Mouse (Mus musculus): Measurements from ENCODE around the gene Wdr82.

Gene Wdr82

GRCm38 (mm10) chr9:106170556-106171345 lies at the start of gene Wdr82:
Wdr82 (plus strand) TSS chr9:106170928.
- DNase-seq (ENCODE audit: low spot score in 2 of 2), result peak; percentile 86 to 87

DNA sequence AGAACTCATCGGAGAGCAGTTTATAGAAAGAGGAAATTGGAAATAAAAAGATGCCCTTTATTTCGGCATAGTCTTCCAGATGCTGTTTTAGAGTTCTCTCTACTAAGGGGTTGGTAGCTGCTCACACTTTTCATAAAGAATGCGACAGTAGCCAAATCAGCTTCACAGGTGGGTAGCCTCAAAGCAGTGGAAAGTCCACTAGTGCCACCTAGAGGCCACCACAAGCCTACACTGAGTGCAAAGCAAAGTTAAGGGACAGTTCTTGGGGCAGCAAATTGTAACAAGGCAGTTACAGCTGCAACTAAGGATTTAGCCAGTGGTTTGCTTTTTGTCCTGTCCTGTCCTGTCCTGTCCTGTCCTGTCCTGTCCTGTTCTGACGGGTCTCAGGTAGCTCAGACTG lies 47.1 kb upstream of the Wdr82 start:
- peak; percentile 58 to 63 for DNase-seq (ENCODE audit: low spot score in 2 of 2)

- no peak for DNase-seq (ENCODE audit: low spot score in 2 of 2)
These were observed 43.9 kb upstream of the Wdr82 start for GRCm38 (mm10) chr9:106126786-106127251.

DNA sequence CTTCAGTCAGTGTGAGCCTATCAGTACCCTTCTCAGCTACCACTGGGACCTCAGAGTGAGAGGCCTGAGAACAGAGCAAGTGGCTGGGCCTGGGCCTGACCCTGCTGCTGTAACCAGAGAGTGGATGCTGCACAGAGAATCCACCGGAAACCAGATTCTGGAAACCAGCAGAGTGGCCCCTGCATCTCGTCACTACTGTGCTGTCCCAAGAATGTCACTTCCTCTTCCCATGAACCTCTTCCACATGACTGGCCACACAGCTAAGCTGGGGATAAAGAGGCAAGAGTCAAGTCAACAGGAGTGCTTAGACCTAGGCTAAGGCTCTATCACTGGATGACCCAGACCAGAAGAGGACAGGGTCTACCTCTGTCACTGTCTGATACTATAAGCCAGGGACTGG lies 41.7 kb upstream of the Wdr82 start:
- DNase-seq (ENCODE audit: low spot score in 2 of 2), result no peak

- no peak for DNase-seq (ENCODE audit: low spot score in 2 of 2)
These were observed 40.5 kb upstream of the Wdr82 start for GRCm38 (mm10) chr9:106130250-106130649.

GRCm38 (mm10) chr9:106137671-106138216 lies 33.0 kb upstream of the Wdr82 start:
- DNase-seq (ENCODE audit: low spot score in 2 of 2), result no peak

- no peak for DNase-seq (ENCODE audit: low spot score in 2 of 2)
These were observed 31.0 kb upstream of the Wdr82 start for GRCm38 (mm10) chr9:106139763-106140162.

DNA sequence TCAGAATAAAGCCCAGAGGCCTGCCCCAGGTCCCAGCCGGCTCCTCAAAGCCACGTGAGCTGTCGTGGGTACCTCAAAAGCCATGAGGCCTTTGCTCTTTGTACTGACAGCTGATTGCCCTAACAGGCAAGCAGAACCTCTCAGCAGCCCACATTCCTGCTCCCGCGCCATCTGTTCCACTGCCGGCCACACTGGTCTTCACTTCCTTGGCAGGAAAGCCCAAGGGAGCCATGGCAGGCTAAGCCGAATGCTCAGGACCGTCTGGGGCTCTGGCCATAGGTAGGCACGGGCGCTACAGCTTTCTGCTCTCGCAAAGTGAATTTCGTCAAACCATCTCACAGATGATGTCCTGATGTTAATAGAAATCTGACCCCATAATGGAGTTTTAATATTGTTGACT lies 28.8 kb upstream of the Wdr82 start:
- DNase-seq (ENCODE audit: low spot score in 2 of 2), result no peak

DNA sequence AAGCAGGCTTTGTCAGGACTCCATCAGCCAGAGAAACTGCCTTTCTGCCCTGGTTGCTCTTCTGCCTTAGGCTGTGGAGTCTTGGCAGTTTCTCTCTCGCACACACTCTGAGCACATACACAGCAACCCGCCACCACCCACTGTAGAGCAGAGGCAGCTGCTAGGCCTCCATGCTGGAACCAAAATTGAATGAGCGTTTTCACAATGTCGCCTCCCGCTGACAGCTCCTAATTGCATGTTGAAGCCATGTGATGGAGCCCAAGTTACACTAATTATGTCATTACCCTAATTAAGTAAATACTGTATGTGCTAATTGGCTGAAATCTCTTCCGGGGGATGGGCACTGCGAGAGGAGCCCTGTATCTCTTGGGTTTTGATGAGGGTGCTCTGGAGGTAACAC lies 26.6 kb upstream of the Wdr82 start:
- DNase-seq (ENCODE audit: low spot score in 2 of 2), result no peak

- DNase-seq (ENCODE audit: low spot score in 2 of 2), result no peak
These were observed 25.1 kb upstream of the Wdr82 start for GRCm38 (mm10) chr9:106145582-106145981.

DNA sequence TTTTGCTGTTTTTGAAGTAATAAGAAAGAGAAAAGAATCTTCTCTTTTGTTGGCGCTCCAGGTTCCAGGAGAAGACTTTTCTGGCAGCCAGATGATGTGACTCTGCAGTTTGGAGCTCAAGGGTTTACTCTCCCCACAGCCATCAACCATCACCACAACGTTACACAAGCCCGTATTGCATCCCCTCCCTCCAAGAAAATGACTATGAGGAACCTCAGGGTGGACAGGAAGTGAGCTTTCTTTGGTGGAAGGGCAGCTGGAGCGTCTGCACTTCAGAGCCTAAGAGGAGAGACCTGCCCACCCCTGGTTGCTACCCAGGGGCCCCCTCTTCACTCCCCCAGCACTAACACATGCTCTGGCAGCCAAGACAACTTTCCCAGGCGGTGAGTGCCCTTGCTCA lies 23.4 kb upstream of the Wdr82 start:
- DNase-seq (ENCODE audit: low spot score in 2 of 2), result no peak

- DNase-seq (ENCODE audit: low spot score in 2 of 2), result no peak
These were observed 22.8 kb upstream of the Wdr82 start for GRCm38 (mm10) chr9:106147851-106148431.

DNA sequence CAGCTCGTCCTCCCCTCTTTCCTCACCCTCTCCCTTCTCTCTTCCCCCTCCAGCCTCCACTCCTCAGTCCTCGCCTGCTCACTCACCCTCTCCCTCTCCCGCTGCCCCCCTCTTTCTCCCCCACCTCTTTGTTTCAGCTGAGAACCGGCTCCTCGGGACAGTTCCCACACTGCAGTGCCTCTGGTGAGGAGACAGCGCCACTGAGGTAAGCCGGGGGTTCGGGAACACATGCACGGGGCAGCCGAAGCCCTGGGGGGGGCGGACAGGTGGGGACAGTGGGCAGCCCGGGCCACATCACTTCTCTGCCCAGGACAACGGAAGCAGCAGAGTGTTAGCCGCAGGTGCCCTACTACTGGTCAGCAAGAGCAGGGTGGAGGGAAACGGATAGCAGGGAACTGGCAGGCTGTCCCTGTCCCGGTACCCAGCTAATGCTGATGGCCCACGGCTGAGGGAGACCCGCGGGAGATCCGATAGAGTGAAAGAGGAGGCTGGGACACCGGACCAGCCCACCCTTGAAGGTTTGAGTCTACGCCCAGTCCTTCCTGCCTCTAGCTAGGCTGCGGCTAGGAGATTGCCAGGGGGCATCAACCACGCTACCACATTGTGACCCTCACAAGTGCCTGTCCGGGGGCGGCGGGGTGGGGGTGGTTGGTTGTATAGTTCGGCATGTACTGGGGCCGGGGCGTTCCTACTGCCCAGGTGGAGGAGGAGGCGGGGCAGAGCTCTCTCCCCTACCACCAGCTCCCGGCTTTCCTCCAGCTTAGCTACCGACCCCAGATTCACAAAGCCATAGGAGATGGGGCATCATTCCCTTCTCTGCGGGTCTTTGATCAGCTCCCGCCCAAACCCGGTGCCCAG lies 22.0 kb upstream of the Wdr82 start:
- DNase-seq (ENCODE audit: low spot score in 2 of 2), result no peak

DNA sequence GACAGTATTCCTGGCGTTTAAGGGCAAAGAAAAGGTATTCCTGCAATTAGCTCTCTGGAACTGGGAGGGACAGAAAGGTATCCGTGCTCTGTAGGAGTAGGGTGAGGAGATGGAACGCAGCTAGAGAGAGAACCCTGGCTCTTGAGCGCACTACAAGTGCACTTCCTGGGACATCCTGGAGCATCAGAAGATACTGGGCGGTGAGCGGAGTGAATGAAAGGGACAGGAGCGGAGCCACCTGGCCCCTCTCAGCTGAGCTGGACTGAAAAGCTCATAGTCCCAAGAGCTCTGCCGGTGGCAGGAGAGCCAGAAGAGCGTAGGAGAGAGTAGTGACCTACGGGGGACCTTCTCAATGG lies 21.4 kb upstream of the Wdr82 start:
- no peak for DNase-seq (ENCODE audit: low spot score in 2 of 2)

DNA sequence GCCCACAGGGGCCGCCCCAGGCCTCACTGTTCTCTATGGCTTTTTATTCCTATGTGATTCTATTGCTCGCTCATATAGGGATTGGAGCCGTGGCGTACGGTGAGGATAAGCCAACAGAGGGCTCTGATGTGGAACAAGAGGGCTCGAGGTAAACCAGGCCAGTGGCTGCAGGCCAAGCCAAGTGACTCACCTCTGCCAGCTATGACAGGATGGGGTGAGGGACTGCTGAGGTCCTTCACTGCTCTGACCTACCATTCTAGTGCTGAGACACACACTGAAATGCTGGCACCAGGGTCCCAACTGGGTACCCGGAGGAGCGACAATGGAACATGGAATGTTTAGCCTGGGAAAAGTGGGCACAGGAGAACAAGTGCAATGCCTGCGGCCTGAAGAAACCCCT lies 16.6 kb upstream of the Wdr82 start:
- DNase-seq (ENCODE audit: low spot score in 2 of 2), result no peak

DNA sequence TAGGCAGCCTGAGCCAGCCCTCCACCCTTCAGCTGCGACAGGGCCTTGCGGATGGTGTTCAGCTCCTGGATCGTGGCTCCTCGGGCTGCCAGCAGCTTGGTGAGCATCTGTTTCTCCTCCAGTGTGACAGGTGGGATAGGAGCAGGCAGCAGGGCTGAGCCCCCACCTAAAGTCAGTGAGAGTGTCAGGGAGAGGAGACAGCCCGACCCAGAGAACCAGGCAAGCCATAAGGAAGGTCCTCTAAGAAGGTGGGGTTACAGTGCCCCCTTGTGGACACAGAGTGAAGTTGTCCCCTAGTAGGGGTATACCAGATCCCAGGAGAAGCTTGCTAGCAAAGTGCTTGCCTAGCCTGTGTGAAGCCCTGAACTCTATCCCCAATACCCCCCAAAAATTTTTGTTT lies 14.3 kb upstream of the Wdr82 start:
- DNase-seq (ENCODE audit: low spot score in 2 of 2), result peak; percentile 39 to 55

- DNase-seq (ENCODE audit: low spot score in 2 of 2), result no peak
These were observed 13.7 kb upstream of the Wdr82 start for GRCm38 (mm10) chr9:106156921-106157622.

DNA sequence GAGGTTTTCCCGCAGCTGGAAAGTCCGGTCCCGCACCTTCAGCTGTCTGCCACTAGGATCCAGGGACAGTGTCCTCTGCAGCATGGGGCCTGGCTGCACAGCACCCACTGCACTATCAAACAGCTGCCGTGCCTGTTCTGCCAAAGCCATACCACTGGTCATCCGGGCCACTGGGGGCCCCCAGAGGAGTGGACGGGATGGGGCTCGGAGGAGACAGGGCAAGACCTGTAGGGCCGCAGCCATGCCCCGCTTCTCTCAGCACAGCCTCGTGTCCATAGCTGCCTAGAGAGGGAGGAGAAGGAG lies 13.2 kb upstream of the Wdr82 start:
- no peak for DNase-seq (ENCODE audit: low spot score in 2 of 2)

- no peak for DNase-seq (ENCODE audit: low spot score in 2 of 2)
These were observed 12.7 kb upstream of the Wdr82 start, which contains the start of gene Glyctk for GRCm38 (mm10) chr9:106158037-106158491. Glyctk (minus strand) TSS chr9:106158138.

GRCm38 (mm10) chr9:106159237-106159636 lies 11.5 kb upstream of the Wdr82 start:
- no peak for DNase-seq (ENCODE audit: low spot score in 2 of 2)

- DNase-seq (ENCODE audit: low spot score in 2 of 2), result peak; percentile 96 to 97
These were observed 10.9 kb upstream of the Wdr82 start for GRCm38 (mm10) chr9:106159784-106160301.
